Mouse (Mus musculus): Measurements from ENCODE around the gene Slf2.

Slf2 gene

DNA sequence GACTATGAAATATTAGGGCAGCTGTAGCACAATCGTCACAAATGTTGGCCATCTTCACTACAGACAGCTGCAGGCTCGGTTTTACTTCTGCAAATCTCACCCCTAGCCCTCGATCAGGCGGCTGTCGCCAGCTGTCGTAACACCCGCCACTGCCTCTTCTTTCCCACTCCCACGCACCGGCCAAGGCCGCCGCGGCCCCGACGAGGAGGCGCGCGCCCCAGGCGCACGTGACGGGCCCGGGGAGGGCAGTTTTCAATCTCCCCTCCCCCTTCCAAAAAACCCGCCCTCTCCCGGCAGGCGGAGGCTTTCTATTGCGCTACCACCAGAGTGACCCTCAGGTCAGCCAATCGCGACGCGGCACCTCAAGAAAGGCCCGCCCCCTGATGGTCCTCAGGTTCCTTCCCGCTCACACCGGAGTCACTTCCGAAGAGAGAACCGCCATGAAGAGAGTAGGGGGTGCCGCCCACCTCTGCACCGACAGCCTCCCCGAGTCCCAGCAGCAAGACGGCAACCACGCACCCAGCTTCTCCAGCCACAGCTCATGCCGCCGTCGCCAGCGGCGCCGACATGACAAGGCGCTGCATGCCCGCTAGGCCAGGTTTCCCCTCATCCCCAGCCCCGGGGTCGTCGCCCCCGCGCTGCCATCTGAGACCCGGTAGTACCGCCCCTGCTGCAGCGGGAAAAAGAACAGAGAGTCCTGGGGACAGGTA, at the start of gene Slf2:
Gene Slf2, plus strand, starts transcription at position 408 of the 710 bp plus-strand sequence.
- DNase-seq (ENCODE audit: low spot score) = peak; percentile 99

DNA sequence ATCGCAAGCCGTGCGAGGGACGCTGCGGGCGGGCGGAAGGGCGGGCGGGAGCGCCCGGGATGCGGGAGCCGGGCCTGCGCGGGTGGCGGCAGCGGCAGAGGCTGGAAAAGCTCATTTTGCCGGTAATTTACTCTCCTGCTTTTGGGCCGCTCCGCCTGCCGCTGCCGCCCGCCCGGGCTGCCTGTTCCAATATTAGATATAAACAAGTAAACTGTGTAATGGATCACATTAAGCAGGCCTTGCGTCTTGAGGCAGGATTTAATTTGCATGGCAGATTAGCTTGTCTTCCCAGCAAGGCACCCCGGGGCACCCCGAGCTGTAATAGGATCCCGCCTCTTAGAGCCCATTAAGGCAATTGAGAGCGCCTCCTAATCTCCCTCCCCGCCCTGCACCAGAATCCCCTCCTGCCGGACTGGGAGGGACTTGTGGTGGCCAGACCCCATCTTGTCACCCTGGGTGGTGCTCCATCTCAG, 48.4 kb upstream of the Slf2 start:
- DNase-seq (ENCODE audit: low spot score) = no peak

DNA sequence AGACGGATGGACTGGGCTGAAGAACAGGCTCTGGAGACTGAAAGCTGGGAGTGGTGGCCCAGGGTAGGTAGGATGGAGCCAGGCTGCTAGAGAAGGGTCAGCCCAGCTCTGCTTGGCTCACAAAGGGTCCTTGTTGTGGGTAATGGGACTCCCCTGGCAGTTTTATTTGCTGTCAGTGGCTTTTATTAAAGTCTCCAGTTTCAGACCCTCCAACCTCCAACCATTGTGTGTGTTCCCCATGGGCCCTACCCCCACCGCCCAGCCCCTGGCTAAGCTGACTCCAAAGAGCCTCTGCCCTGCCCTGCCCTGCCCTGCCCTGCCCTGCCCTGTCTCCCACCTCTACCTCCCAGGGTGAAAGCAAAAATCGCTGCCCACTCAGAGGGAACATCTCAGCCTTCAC, 46.6 kb upstream of the Slf2 start:
- DNase-seq (ENCODE audit: low spot score) = no peak

DNA sequence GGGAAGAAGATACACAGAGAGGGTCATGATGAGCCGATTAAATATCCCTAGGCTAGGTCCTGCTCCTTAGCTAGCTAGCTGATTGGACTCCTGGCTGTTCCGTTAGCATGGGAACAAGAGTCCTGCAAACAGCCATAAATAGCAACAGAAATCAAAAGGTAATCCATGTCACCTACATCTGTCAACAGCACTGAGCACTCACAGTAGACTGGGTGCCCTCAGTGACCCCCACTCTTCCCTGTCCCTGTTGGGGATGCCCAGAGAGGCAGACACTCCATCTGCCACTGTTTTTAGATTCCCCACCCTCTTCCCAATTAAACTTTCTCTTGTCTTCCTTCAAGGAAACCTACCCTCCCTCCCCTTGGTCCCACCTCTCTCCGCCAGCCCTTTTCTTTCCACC, 44.5 kb upstream of the Slf2 start:
- DNase-seq (ENCODE audit: low spot score) = no peak

- peak; percentile 52 for DNase-seq (ENCODE audit: low spot score)
These were observed 43.2 kb upstream of the Slf2 start for GRCm38 (mm10) chr19:44887679-44888235.

DNA sequence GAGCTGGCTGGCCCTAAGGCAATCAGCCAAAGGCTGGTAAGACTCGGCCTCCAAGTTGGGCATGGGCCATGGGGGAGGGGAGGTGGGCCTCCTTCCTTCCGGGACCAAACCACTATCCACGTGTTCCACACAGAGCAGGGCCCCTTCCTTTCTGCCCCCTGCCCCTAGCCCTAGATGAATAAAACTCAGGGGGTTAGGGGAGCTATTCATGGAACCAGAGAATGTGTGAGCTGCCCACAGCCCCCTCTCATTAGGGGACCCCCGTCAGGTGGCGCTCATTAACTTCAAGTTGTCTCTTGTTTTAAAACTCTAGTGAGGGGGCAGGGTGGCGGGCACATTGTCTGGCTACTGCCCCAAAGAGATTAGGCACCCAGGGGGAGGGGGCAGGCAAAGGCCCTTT, 41.4 kb upstream of the Slf2 start:
- DNase-seq (ENCODE audit: low spot score) = no peak

DNA sequence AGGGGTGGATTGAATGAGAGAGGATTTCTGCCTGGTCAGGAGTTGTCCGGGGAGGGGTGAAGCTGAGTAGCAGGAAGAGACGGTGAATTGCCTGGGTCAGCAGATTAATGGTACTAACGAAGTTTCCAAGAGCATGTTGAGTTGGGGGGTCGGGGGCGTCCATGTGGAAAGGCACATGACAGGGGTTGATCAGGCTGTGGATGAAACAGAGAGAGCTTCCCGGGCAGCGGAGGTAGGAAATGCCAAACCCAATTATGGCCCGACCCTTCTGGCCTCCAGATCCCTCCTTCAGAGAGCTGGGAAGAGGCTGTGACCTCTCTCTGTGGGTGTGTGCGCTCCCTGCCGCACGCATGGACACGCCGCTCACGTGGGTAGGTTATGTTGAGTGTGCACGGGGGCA, 39.5 kb upstream of the Slf2 start:
- DNase-seq (ENCODE audit: low spot score) = no peak

DNA sequence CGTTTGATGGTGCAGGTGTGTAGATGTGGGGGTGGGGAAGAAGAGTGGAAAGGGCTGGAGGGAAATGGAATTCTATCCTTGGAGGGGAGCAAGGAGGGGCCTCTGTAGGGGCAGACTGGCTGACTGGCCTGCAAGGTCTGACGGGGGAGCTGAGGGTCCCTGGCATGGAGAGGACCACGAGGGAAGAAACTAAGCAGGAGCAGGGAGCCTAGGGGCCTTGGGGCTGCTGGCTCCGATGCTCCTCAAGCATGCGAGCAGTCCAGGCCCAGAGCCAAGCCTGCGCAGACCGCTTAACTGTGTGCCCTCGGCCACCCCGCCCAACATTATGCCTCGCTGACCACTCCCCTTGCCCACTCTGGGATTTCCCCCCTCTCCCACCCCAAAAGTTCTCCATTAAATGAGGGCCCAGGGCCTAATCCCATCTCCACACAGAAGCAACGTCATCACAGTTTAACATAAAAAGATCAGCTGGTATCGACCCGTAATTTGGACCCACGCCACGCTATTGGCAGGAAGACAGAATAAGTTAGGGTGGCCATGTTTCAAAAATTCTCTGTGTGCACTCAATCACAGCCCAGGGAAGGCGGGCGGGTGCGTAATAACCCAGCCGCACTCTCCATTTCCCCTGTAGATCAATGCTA, 37.6 kb upstream of the Slf2 start:
- DNase-seq (ENCODE audit: low spot score) = no peak

DNA sequence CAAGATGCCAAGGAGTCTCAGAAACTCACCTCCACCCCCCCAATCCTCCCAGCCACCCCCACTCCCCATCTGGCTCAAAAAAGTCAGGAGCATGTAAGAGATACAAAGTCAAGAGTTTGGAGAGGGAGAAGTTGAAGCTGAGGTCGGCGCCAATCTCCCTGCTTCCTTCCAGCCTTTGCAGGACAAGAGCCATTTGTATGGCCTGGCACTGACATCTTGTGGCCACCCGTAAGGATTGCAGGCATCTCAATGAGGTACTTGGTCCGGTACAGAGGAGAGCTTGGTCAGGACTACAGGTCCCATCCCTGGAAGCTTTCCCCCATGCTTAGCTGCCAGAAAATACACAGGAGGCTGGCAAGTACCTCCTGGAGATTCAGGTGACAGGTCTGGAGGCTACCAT, 35.7 kb upstream of the Slf2 start:
- DNase-seq (ENCODE audit: low spot score) = peak; percentile 65

DNA sequence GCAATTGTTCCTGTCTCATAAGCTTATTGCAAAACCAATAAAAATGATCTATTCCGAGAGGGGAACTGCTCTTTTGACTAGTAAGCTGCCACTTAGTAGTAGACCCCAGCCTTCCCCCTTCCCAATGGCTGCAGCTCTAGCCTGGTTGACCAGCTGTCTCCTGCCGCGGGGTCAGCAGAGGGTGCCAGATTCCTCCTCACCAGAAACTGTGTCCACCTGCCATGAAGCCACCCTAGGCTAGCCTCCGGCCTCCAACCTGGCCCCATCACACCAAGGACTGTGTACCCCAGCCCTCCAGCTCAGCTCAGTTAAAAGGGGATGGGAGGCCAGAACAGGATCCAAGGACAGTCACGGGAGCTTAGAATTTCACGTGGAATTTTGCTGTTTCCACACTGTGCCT, 34.5 kb upstream of the Slf2 start:
- no peak for DNase-seq (ENCODE audit: low spot score)

DNA sequence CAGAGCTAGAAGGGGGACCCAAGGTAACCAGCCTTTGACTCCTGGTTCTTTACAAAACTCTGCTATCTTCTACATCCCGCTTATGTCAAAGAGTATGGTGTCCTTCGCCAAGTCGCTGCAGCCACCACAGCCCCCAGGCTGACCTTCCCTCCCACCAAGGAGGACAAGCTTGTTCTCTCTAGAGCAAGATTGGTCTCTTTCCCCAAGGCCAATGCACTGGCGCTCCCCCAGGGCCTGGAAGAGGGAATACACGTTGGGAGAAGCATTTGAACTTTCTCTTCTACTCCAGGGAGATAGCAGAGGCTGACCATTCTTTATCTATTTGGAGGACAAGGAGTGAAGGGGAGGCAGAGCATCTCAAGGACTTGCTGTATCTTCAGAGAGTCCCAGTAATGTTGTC, 33.4 kb upstream of the Slf2 start:
- DNase-seq (ENCODE audit: low spot score) = peak; percentile 91

DNA sequence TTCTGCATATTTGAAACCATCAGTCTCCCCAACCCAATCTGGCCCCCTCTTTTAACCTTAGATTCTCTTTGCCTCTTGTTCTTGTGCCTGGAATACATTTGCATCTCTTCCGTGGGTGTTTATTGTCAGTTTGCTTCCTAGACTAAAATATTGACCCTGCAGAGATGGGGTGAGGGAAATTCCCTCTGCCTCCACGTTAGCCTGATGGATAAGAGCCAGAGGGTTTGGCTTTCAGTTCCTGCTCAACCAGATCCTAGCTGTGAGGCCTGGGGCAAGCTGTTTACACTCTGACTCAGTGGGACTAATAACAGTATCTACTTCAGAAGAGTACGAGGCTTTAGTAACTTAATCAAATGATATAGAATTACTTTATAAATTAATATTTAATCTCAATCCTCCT, 32.3 kb upstream of the Slf2 start:
- DNase-seq (ENCODE audit: low spot score) = no peak

GRCm38 (mm10) chr19:44899104-44899793, 31.7 kb upstream of the Slf2 start:
- peak; percentile 38 for DNase-seq (ENCODE audit: low spot score)

DNA sequence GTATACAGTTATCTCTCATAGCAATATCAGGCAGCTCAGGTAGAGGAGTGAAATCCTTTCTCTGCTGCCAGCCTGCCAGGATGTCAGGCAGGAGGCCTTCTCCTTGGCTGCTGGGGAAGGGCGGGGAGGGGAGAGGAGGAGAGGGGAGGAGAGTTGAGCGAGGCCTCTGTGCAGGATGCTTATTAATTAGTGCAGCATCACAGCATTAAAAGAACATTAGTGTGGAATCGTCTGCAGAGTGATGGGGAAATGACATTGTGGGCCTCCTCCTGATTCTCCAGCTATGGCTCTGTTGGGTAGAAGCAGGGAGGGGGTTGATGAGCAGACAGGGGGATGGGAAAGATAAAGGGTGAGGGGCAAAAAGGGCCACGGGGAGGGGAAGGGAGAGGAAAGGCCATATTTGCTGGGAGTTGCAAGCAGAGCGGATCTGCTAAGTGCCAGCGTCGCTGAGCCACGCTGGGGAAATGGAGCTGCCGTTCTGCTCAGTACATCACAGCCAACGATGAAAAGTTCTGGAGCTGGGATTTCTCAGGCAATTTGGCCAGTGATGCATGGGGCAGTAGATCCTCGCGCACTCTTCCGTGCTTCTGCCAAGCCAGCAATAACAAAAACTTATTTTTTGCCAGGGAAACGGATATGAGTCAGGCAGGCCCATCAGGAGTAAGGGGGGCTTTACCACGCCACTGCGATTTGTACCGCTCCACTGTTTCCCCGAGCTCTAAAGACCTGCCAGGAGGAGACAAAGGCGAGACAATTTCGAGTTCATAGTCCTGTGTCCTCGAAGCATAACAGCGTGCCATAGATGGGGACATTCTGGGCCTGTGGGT, 30.8 kb upstream of the Slf2 start:
- DNase-seq (ENCODE audit: low spot score) = no peak

GRCm38 (mm10) chr19:44901047-44901446, 29.9 kb upstream of the Slf2 start:
- DNase-seq (ENCODE audit: low spot score) = no peak

GRCm38 (mm10) chr19:44902324-44902723, 28.6 kb upstream of the Slf2 start:
- peak; percentile 38 for DNase-seq (ENCODE audit: low spot score)

DNA sequence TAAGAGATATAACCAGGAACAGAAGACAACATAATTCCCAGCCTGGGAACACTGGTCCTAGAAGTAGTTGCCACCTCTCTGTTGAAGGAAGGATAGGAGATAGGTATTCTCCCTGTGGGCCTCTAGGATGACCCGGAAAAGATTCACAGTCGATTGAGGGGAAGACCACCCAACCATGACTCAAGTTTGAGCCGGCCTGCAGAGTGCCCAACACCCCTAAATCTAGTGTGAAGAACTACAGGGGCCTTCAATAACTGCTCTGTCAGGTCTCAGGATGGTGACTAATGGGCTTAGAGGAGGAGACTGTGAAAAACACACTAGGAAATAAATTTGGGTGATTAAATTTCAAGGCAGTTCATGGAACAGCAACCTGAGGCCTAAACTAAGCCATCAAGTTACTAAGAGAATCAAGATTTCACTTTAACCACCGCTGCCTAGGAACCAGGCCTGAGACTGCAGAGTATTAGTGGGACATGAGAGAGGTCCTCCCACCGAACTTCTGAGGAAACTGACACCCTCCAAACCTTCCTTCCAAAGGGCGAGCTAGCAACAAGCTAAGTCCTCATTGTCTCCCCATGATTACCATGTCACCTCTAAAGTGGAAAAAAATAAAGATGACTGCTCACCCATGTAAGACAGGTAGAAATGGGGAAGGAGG, 27.5 kb upstream of the Slf2 start:
- DNase-seq (ENCODE audit: low spot score) = no peak

GRCm38 (mm10) chr19:44904141-44904720, 26.7 kb upstream of the Slf2 start:
- DNase-seq (ENCODE audit: low spot score) = no peak

- DNase-seq (ENCODE audit: low spot score) = no peak
These were observed 25.6 kb upstream of the Slf2 start for GRCm38 (mm10) chr19:44905316-44905715.

DNA sequence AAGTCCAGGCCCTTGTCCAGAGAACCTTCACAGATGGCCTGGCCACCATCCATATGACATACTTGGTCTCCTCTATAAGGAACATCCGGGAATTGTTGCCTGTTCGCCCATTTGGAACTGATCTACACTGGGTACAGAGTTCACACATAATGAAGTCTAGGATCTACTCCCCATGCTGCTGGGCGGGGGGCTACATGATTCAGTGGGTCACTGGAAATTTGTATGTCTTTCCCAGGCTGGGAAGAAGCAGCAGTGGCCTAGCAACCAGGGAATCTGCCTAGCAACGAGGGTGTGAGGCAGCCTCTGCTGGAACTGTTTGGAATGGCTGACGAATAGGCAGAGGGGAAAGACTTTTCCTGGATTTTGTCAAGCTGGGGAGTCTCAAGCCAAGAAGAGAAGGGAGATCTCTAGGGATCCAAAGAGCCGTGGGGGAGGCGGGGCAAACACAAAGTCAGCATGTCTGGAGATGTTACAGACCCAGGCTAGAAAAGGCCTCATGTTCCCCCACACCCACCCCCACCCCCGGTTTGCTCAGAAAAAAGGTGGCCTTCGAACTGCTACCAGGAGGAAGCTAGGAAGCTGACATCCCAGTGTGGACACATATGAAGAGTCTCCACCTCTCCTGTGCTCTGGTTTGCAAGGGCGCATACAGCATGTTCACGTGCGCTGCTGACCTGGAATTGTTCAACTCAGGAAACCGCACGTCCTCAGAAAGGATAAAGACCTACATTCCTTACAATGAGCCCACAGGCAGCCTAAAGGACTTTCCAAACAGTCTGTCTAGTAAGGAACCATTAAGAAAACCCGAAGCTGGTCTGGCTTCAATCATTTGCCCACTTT, 22.9 kb upstream of the Slf2 start:
- DNase-seq (ENCODE audit: low spot score) = no peak
